Mouse (Mus musculus): ENCODE measurements around the gene Cdh3. TPM values are rescaled to one million over a fixed set of nuclear protein-coding genes. Genes with fewer than 3 reads are reported as not detected.

Gene Cdh3
- total RNA-seq, 2 experiments from 2014 or later: not detected

DNA sequence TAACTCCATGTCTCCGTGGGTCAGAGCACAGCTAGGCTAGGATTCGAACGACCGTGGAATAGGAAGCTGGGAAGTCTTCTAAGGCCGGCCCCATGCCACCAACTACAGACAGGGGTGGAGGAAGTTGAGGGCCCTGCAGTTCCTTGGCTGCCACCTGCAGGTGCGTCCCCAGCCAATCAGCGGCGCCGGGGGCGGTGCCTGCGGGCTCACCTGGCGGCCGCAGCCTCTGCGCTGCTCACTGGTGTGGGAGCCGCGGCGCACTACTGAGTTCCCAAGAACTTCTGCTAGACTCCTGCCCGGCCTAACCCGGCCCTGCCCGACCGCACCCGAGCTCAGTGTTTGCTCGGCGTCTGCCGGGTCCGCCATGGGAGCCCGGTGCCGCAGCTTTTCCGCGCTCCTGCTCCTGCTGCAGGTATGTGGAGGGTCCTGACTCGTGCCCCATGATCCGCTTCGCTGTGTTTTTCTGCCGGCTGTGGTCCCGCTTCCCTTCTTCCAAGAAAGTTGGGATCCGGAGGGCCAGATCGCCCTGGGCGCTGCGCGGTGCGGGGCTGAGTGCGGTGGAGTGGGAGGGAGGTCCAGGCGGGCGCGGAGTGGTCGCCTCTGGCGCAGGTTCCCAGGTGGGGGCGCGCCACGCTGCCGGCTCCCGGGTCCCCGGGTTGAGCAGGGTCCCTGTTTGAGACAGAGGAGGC lies 92.6 kb downstream of the Cdh3 start, which contains the start of gene Cdh1:
Gene Cdh1 (plus strand): TSS at position 221 of the 689 bp plus-strand sequence.
- ATAC-seq (replicated peaks; ENCODE audit: low FRiP score, poor library complexity, severe bottlenecking): no peak

GRCm38 (mm10) chr8:106603933-106604332 lies 93.2 kb downstream of the Cdh3 start:
- no peak for ATAC-seq (replicated peaks; ENCODE audit: low FRiP score, poor library complexity, severe bottlenecking)

GRCm38 (mm10) chr8:106605657-106606056 lies 95.0 kb downstream of the Cdh3 start:
- no peak for ATAC-seq (replicated peaks; ENCODE audit: low FRiP score, poor library complexity, severe bottlenecking)

DNA sequence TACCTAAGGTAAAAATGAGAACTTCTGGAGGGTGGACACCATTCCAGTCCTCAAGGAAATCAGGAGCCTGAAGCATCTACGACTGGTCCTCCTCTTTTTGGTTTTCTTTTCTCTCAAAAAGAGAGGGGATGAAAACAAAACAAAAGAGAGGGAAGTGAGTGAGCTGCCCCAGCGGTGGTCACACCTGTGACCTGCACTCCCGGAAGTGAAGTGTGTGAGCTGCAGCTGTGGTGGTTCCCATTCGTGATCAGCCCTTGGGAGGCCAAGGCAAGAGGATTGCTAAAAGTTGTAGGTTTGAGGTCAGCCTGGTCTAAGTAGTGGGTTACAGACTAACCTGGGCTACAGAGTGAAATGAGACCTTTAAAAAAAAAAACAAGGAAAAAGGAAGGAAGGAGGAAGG lies 95.4 kb downstream of the Cdh3 start:
- ATAC-seq (replicated peaks; ENCODE audit: low FRiP score, poor library complexity, severe bottlenecking): no peak

DNA sequence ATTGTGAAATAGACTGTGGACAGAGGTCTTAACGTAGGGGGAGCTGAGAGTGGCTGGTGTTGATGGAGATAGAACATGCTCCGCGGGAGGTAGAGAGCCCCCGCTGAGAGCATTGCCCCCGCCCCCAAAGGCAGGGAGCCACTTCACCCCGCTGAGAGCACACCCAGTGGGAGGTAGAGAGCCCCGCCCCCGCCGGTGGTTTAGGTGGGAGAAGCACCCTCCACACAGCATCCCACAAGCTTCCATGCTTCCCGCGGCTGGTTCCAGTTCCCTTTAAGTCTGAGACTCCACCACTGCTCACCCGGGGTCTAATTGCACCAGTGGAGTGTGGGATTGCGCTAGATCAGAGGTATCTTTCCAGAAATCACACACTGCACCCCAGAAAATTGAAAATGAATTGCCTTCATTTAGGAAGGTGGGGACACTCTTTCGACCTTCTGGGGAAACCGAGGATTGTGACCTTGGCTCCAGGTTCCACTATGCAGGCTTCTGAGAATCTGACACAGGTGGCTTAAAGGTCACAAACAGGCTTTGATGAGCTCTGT lies 96.0 kb downstream of the Cdh3 start:
- no peak for ATAC-seq (replicated peaks; ENCODE audit: low FRiP score, poor library complexity, severe bottlenecking)

Other genes with a start within 250 kb of the Cdh3 start
- gene Smpd3, start 172.9 kb upstream of the Cdh3 start, total RNA-seq (2015; ENCODE audit: low replicate concordance): not detected in 2 replicates
- gene Smpd3, start 172.9 kb upstream of the Cdh3 start, total RNA-seq (2017; ENCODE audit: low replicate concordance): 0.42 TPM in 1 of 2 replicates, not detected in the other
- 0.19 and 2.1 TPM in 2 replicates for gene Zfp90, start 95.6 kb upstream of the Cdh3 start, total RNA-seq (2015; ENCODE audit: low replicate concordance)
- gene Zfp90, start 95.6 kb upstream of the Cdh3 start, total RNA-seq (2017; ENCODE audit: low replicate concordance): 0.94 and 0.98 TPM in 2 replicates
- gene 6030452D12Rik, start 10.4 kb upstream of the Cdh3 start, total RNA-seq (2015; ENCODE audit: low replicate concordance): not detected in 2 replicates
- gene 6030452D12Rik, start 10.4 kb upstream of the Cdh3 start, total RNA-seq (2017; ENCODE audit: low replicate concordance): not detected in 2 replicates
- 20.6 and 31.1 TPM in 2 replicates for gene Gm10073, start 62.6 kb downstream of the Cdh3 start, total RNA-seq (2015; ENCODE audit: low replicate concordance)
- gene Gm10073, start 62.6 kb downstream of the Cdh3 start, total RNA-seq (2017; ENCODE audit: low replicate concordance): not detected in 2 replicates
- 0.96 and 2.9 TPM in 2 replicates for gene Cdh1, start 92.5 kb downstream of the Cdh3 start, total RNA-seq (2015; ENCODE audit: low replicate concordance)
- 0.84 and 1.2 TPM in 2 replicates for gene Cdh1, start 92.5 kb downstream of the Cdh3 start, total RNA-seq (2017; ENCODE audit: low replicate concordance)
- 0.84 and 3.5 TPM in 2 replicates for gene Tango6, start 172.2 kb downstream of the Cdh3 start, total RNA-seq (2015; ENCODE audit: low replicate concordance)
- gene Tango6, start 172.2 kb downstream of the Cdh3 start, total RNA-seq (2017; ENCODE audit: low replicate concordance): 0.42 and 2.0 TPM in 2 replicates

Data from erythroblast, adult 5-6 weeks (primary cell).